Mouse (Mus musculus) neural tube, embryonic 11.5 days (tissue): ENCODE data around the gene Hc. TPM values are rescaled to one million over a fixed set of nuclear protein-coding genes. Genes with fewer than 3 reads are reported as not detected.

Source experiments
- ATAC-seq: fragments of 200-750 bp; cut with Nextera tagmentation; 2 replicates; pipeline ENCODE4 v1.8.0; 2017; ENCODE audit warnings: moderate number of reproducible peaks, mild to moderate bottlenecking, moderate TSS enrichment, moderate library complexity; ENCODE audit not compliant: insufficient read depth, low FRiP score, low TSS enrichment
- DNase-seq: peaks from one replicate; pipeline ENCODE4 v3.0.0-alpha.2; 2015; ENCODE audit warnings: low spot score
- H3K27ac ChIP-seq: fragments of 300-500 bp; sonication (generic); 2 replicates; pipeline ENCODE4 v1.5.1; 2014; ENCODE audit warnings: low read depth, mild to moderate bottlenecking, low read length
- H3K27me3 ChIP-seq: fragments of 300-500 bp; sonication (generic); 2 replicates; pipeline ENCODE4 v1.6.1; 2014; ENCODE audit warnings: mild to moderate bottlenecking, low read length, mixed read lengths; ENCODE audit not compliant: control insufficient read depth, insufficient read depth
- H3K36me3 ChIP-seq: fragments of 300-500 bp; sonication (generic); 2 replicates; pipeline ENCODE4 v1.6.1; 2014; ENCODE audit warnings: mild to moderate bottlenecking, low read length, moderate library complexity, mixed read lengths; ENCODE audit not compliant: control insufficient read depth, insufficient read depth
- H3K4me1 ChIP-seq: fragments of 300-500 bp; sonication (generic); 2 replicates; pipeline ENCODE4 v1.6.1; 2014; ENCODE audit warnings: low read length, mixed read lengths; ENCODE audit not compliant: control insufficient read depth, insufficient read depth
- H3K4me2 ChIP-seq: fragments of 300-500 bp; sonication (generic); 2 replicates; pipeline ENCODE4 v1.6.1; 2014; ENCODE audit warnings: low read depth, mild to moderate bottlenecking, moderate library complexity
- H3K4me3 ChIP-seq: fragments of 300-500 bp; sonication (generic); 2 replicates; pipeline ENCODE4 v1.5.1; 2014; ENCODE audit warnings: low read depth, low read length
- H3K9ac ChIP-seq: fragments of 300-500 bp; sonication (generic); 2 replicates; pipeline ENCODE4 v1.6.1; 2014; ENCODE audit warnings: mild to moderate bottlenecking, low read length
- H3K9me3 ChIP-seq: fragments of 300-500 bp; sonication (generic); 2 replicates; pipeline ENCODE4 v1.6.1; 2016; ENCODE audit warnings: low read length; ENCODE audit not compliant: control insufficient read depth
- WGBS: fragments of 180-500 bp; shearing (Covaris S2); extraction: QIAGEN DNeasy Blood & Tissue Kit; methylation state at CpG from one replicate; pipeline ENCODE4 v1.1.7; 2014; 5-methylcytosine and 5-hydroxymethylcytosine counted together
- polyA plus RNA-seq: library from polyadenylated mRNA; unstranded; fragments of >200 nt; fragmentation: Nextera tagmentation; extraction: Ambion mirVana; gene quantifications from 2 replicates; pipeline ENCODE4 v1.2.1, GENCODE M21; 2014

Hc gene
- polyA plus RNA-seq, 1 experiment from 2014 or later = not detected

GRCm38 (mm10) chr2:34991966-34992365 lies 69.3 kb downstream of the Hc start:
- Histone ChIP-seq H3K4me3 (no peak overlapping the region), H3K4me1 (peaks cover 8% of the 10 kb centered on the region; the same call in 1 of the 2 replicates), H3K4me2 (no peak overlapping the region), H3K27me3 (no peaks in the 10 kb centered on the region), H3K27ac (no peak overlapping the region), H3K36me3 (no peaks in the 10 kb centered on the region), H3K9me3 (no peaks in the 10 kb centered on the region), H3K9ac (no peak overlapping the region)
- no peak for ATAC-seq
- no peak for DNase-seq
- 83% methylated on average over 3 of the region's 3 CpGs for WGBS

GRCm38 (mm10) chr2:34989749-34990148 lies 71.5 kb downstream of the Hc start:
- H3K9me3 ChIP-seq = no peaks in the 10 kb centered on the region
- no peak for ATAC-seq
- no peak overlapping the region for H3K9ac ChIP-seq
- no peaks in the 10 kb centered on the region for H3K36me3 ChIP-seq
- peaks cover 8% of the 10 kb centered on the region; the same call in 1 of the 2 replicates for H3K4me1 ChIP-seq
- no peak overlapping the region for H3K4me2 ChIP-seq
- DNase-seq = no peak
- no peak overlapping the region for H3K27ac ChIP-seq
- H3K27me3 ChIP-seq = no peaks in the 10 kb centered on the region
- 79% methylated on average over 1 of the region's 1 CpGs for WGBS
- no peak overlapping the region for H3K4me3 ChIP-seq

- no peak overlapping the region for H3K9ac ChIP-seq
- no peaks in the 10 kb centered on the region for H3K9me3 ChIP-seq
- DNase-seq (no peak), ATAC-seq (no peak)
- no peaks in the 10 kb centered on the region for H3K4me1 ChIP-seq
- no peaks in the 10 kb centered on the region for H3K27me3 ChIP-seq
- H3K27ac ChIP-seq = no peak overlapping the region
- H3K4me2 ChIP-seq = no peak overlapping the region
- WGBS = 85% methylated on average over 1 of the region's 1 CpGs
- no peaks in the 10 kb centered on the region for H3K36me3 ChIP-seq
- no peak overlapping the region for H3K4me3 ChIP-seq
Observed at GRCm38 (mm10) chr2:34987595-34987994, 73.6 kb downstream of the Hc start.

GRCm38 (mm10) chr2:34984885-34985284 lies 76.4 kb downstream of the Hc start:
- no peaks in the 10 kb centered on the region for H3K9me3 ChIP-seq
- 87% methylated on average over 8 of the region's 8 CpGs for WGBS
- H3K4me1 ChIP-seq = no peaks in the 10 kb centered on the region
- ATAC-seq = no peak
- H3K4me3 ChIP-seq = no peak overlapping the region
- no peaks in the 10 kb centered on the region for H3K27me3 ChIP-seq
- H3K4me2 ChIP-seq = no peak overlapping the region
- no peaks in the 10 kb centered on the region for H3K36me3 ChIP-seq
- no peak overlapping the region for H3K27ac ChIP-seq
- no peak for DNase-seq
- H3K9ac ChIP-seq = no peak overlapping the region

- Histone ChIP-seq H3K4me1 (no peaks in the 10 kb centered on the region), H3K9ac (no peak overlapping the region), H3K4me3 (no peak overlapping the region), H3K27me3 (no peaks in the 10 kb centered on the region), H3K27ac (no peak overlapping the region), H3K36me3 (no peaks in the 10 kb centered on the region), H3K9me3 (no peaks in the 10 kb centered on the region), H3K4me2 (no peak overlapping the region)
- ATAC-seq (no peak), DNase-seq (peak; percentile 50)
- 47% methylated on average over 11 of the region's 11 CpGs for WGBS
Observed at GRCm38 (mm10) chr2:34982906-34983698, 78.1 kb downstream of the Hc start.

- Histone ChIP-seq H3K27me3 (no peaks in the 10 kb centered on the region), H3K4me2 (no peak overlapping the region), H3K4me3 (no peak overlapping the region), H3K4me1 (no peaks in the 10 kb centered on the region), H3K36me3 (no peaks in the 10 kb centered on the region), H3K27ac (no peak overlapping the region), H3K9ac (no peak overlapping the region), H3K9me3 (no peaks in the 10 kb centered on the region)
- DNase-seq (no peak), ATAC-seq (no peak)
- 56% methylated on average over 14 of the region's 14 CpGs for WGBS
Observed at GRCm38 (mm10) chr2:34982096-34982724, 79.0 kb downstream of the Hc start.

- no peak overlapping the region for H3K9ac ChIP-seq
- WGBS = 79% methylated on average over 3 of the region's 3 CpGs
Observed at GRCm38 (mm10) chr2:34979459-34980011, 81.7 kb downstream of the Hc start.

GRCm38 (mm10) chr2:34978226-34978625 lies 83.0 kb downstream of the Hc start:
- H3K36me3 ChIP-seq = no peaks in the 10 kb centered on the region
- no peak overlapping the region for H3K4me3 ChIP-seq
- no peak overlapping the region for H3K4me2 ChIP-seq
- 95% methylated on average over 2 of the region's 2 CpGs for WGBS
- no peak overlapping the region for H3K27ac ChIP-seq
- no peaks in the 10 kb centered on the region for H3K9me3 ChIP-seq
- no peaks in the 10 kb centered on the region for H3K4me1 ChIP-seq
- no peak for ATAC-seq
- DNase-seq = no peak
- H3K27me3 ChIP-seq = no peaks in the 10 kb centered on the region
- H3K9ac ChIP-seq = no peak overlapping the region

More at GRCm38 (mm10) chr2:34979459-34980011, 81.7 kb downstream of the Hc start:
- no peak overlapping the region for H3K4me3 ChIP-seq
- ATAC-seq (no peak), DNase-seq (no peak)
- H3K27ac ChIP-seq = no peak overlapping the region
- no peaks in the 10 kb centered on the region for H3K36me3 ChIP-seq
- no peak overlapping the region for H3K4me2 ChIP-seq
- H3K4me1 ChIP-seq = no peaks in the 10 kb centered on the region
- H3K9me3 ChIP-seq = no peaks in the 10 kb centered on the region
- no peaks in the 10 kb centered on the region for H3K27me3 ChIP-seq
